Mouse (Mus musculus) ES-Bruce4 (cell line): ENCODE data around the gene Usf3. TPM values are rescaled to one million over a fixed set of nuclear protein-coding genes. Genes with fewer than 3 reads are reported as not detected.
A peak's percentile ranks its signal among the peaks of the same experiment; 100 is the strongest.

Experiments
- H3K27ac ChIP-seq: 2 replicates; pipeline ENCODE4 v1.5.1; 2012; ENCODE audit warnings: low read length, inconsistent platforms; ENCODE audit not compliant: insufficient read depth
- H3K27me3 ChIP-seq: 2 replicates; pipeline ENCODE4 v1.6.1; 2012; ENCODE audit warnings: mild to moderate bottlenecking, low read length, inconsistent platforms; ENCODE audit not compliant: control insufficient read depth, poor library complexity, insufficient read depth, severe bottlenecking
- H3K36me3 ChIP-seq: 2 replicates; pipeline ENCODE4 v1.6.1; 2012; ENCODE audit warnings: inconsistent platforms, mild to moderate bottlenecking, low read length, moderate library complexity; ENCODE audit not compliant: control insufficient read depth, poor library complexity, insufficient read depth, severe bottlenecking
- H3K4me1 ChIP-seq: one replicate; pipeline ENCODE4 v1.8.1; 2011; ENCODE audit warnings: low read length; ENCODE audit not compliant: control insufficient read depth, insufficient read depth
- H3K4me3 ChIP-seq: 2 replicates; pipeline ENCODE4 v1.5.1; 2011; ENCODE audit warnings: low read depth, mild to moderate bottlenecking, low read length
- H3K9ac ChIP-seq: 2 replicates; pipeline ENCODE4 v1.6.1; 2012; ENCODE audit warnings: low read depth, mild to moderate bottlenecking, inconsistent platforms; ENCODE audit not compliant: poor library complexity, severe bottlenecking
- H3K9me3 ChIP-seq: replicated peaks from 2 replicates; pipeline ENCODE4 v1.6.1; 2012; ENCODE audit warnings: mild to moderate bottlenecking, low read length, inconsistent platforms; ENCODE audit not compliant: control insufficient read depth, poor library complexity, insufficient read depth, severe bottlenecking
- CTCF ChIP-seq: IDR thresholded peaks from one replicate; pipeline ENCODE4 v1.8.1; 2011; ENCODE audit warnings: low read depth, low read length
- EP300 ChIP-seq: IDR thresholded peaks from 2 replicates; pipeline ENCODE4 v1.6.1; 2011; ENCODE audit warnings: low read depth, low read length; ENCODE audit not compliant: insufficient read depth
- POLR2A ChIP-seq: IDR thresholded peaks from one replicate; pipeline ENCODE4 v1.8.1; 2011; ENCODE audit warnings: low read length; ENCODE audit not compliant: insufficient read depth
- polyA plus RNA-seq: library from polyadenylated mRNA; stranded (reverse); fragments of >200 nt; gene quantifications from 2 replicates; pipeline ENCODE4 v1.2.4, GENCODE M21; 2011; ENCODE audit warnings: low read depth; ENCODE audit not compliant: missing spikeins, insufficient read depth, insufficient read length

Usf3 gene
- polyA plus RNA-seq, 1 experiment, result 19.3 TPM

- H3K27me3 ChIP-seq, result no peaks in the 10 kb centered on the region
- no peak overlapping the region for H3K27ac ChIP-seq
- no peak for TF ChIP-seq EP300
- no peak for TF ChIP-seq POLR2A
- TF ChIP-seq CTCF, result no peak
- no peak overlapping the region for H3K9ac ChIP-seq
- H3K9me3 ChIP-seq, result no peaks in the 10 kb centered on the region
- H3K4me1 ChIP-seq, result no peaks in the 10 kb centered on the region
- no peak overlapping the region for H3K4me3 ChIP-seq
- no peaks in the 10 kb centered on the region; the same call in 1 of the 2 replicates for H3K36me3 ChIP-seq
These were observed 39.9 kb upstream of the Usf3 start for GRCm38 (mm10) chr16:44133187-44133586.

GRCm38 (mm10) chr16:44136511-44137021 is 36.5 kb upstream of the Usf3 start:
- TF ChIP-seq EP300 (no peak), POLR2A (no peak), CTCF (no peak)
- Histone ChIP-seq H3K4me3 (no peak overlapping the region), H3K4me1 (no peaks in the 10 kb centered on the region), H3K9ac (no peak overlapping the region), H3K27me3 (no peaks in the 10 kb centered on the region), H3K9me3 (no peaks in the 10 kb centered on the region), H3K36me3 (no peaks in the 10 kb centered on the region), H3K27ac (no peak overlapping the region)

GRCm38 (mm10) chr16:44138377-44138978 is 34.6 kb upstream of the Usf3 start:
- TF ChIP-seq EP300, result no peak
- TF ChIP-seq POLR2A, result peak; percentile 84
- no peak for TF ChIP-seq CTCF
- Histone ChIP-seq H3K4me3 (peak overlapping the region; percentile 90), H3K27ac (peak overlapping the region; percentile 29)

DNA sequence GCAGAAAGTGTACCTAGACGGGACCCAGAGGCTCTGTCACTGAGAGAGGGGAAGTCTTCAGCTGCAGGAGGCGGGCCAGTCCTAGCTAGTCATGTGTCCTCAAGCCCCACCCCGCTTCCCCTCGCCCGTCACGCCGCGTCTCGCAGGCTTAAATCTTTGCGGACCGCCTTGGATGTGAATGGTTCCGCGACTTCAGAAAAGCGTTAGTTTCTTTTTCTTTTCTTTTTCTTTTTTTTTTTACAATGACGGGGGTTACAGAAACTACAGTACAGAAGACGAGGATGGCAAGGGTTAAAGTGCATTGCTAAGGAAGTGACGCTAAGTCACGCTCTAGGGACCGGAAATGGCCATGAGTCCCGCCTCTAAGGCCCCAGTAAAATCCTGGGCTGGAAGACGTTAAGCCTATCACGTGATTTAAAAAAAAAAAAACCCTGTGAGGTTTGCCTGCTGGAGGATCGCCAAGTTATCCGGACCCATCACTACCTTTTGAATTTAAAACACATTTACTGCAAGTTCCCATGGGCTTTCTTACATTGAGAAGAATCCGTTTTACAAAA is 34.0 kb upstream of the Usf3 start:
- 0 out of 2 replicates have a peak, but pooled peaks cover 3% of the 10 kb centered on the region for H3K36me3 ChIP-seq
- TF ChIP-seq CTCF (no peak), POLR2A (peak; percentile 3), EP300 (no peak)
- H3K4me1 ChIP-seq, result no peaks in the 10 kb centered on the region

More at GRCm38 (mm10) chr16:44138377-44138978, 34.6 kb upstream of the Usf3 start:
- H3K4me1 ChIP-seq, result no peaks in the 10 kb centered on the region
- H3K36me3 ChIP-seq, result no peaks in the 10 kb centered on the region
- no peaks in the 10 kb centered on the region for H3K27me3 ChIP-seq
- H3K9ac ChIP-seq, result peak overlapping the region; percentile 98
- no peaks in the 10 kb centered on the region for H3K9me3 ChIP-seq

GRCm38 (mm10) chr16:44139536-44140185 is 33.4 kb upstream of the Usf3 start, which contains the start of the genes Atp6v1a and Naa50:
Atp6v1a (minus strand) TSS chr16:44139705.
Naa50 (plus strand) TSS chr16:44139830.
- Histone ChIP-seq H3K27ac (peak within 1 kb of the TSS; percentile 94), H3K27me3 (no peaks in the 10 kb centered on the region), H3K4me1 (no peaks in the 10 kb centered on the region), H3K9me3 (no peaks in the 10 kb centered on the region), H3K36me3 (0 out of 2 replicates have a peak, but pooled peaks cover 3% of the 10 kb centered on the region), H3K9ac (peak within 1 kb of the TSS; percentile 98), H3K4me3 (peak within 1 kb of the TSS; percentile 99)
- TF ChIP-seq CTCF, result no peak
- TF ChIP-seq EP300, result 0 out of 2 replicates have a peak, but pooled peaks have one; percentile 47

More for the DNA sequence above, 34.0 kb upstream of the Usf3 start:
- Histone ChIP-seq H3K9ac (peak overlapping the region; percentile 98), H3K9me3 (no peaks in the 10 kb centered on the region), H3K27ac (peak overlapping the region; percentile 94), H3K4me3 (peak overlapping the region; percentile 90), H3K27me3 (no peaks in the 10 kb centered on the region)

DNA sequence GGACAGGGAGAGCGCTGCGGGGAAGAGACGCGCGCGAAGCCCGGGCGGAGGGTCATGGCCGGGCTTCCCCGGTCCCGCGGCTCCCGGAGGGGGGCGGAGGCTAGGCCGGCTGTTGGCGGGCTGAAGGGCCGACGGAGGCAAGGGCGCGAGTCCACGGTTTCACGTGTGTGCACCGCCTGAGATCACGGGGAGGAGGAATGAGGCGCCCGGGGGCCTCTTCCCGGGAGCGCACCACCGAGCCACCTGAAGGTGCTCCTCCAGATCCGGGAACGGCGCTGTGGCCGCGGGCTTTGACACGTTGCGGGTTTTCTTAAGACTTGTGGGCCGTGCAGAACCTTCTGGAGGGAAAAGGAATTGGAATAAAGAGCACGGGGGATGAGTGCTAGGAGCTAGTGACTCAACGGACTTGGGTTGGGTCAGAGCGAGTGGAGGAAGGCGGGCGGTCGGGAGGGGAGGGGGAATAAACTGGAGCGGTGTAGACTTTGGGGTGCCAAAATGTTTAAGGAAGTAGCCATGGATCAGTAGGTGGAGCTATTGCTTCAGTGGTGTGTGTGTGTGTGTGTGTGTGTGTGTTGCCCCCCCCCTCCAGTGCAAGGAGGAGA is 32.8 kb upstream of the Usf3 start:
- H3K27ac ChIP-seq, result peak overlapping the region; percentile 81
- TF ChIP-seq CTCF, result peak; percentile 27
- no peak for TF ChIP-seq POLR2A
- TF ChIP-seq EP300, result no peak
- H3K9me3 ChIP-seq, result no peaks in the 10 kb centered on the region
- H3K4me1 ChIP-seq, result no peaks in the 10 kb centered on the region
- H3K27me3 ChIP-seq, result no peaks in the 10 kb centered on the region
- peak overlapping the region; percentile 99 for H3K4me3 ChIP-seq
- H3K36me3 ChIP-seq, result peaks cover 3% of the 10 kb centered on the region; the same call in 1 of the 2 replicates
- peak overlapping the region; percentile 98 for H3K9ac ChIP-seq
